10 mouse cellular contexts compared by ENCODE assay signal in genomic region chr15:93089347-93089746, GRCm38 (mm10).
DNase-seq lines count a peak whose midpoint lies in the region; ATAC-seq and TF ChIP-seq lines count a peak whose summit lies in the region.
"Had no signal": no experiment of that assay in that cellular context is flagged by ENCODE, and none has a peak within 500 bp of the region (broad histone marks: within the 10 kb centered on the region; RNA-seq: fewer than 3 reads in every experiment).

No protein-coding gene starts in this region.

- H3K27ac ChIP-seq in forebrain, embryonic 13.5 days: peak overlapping the region; percentile 25; the same call in 1 of the 2 replicates
- no peak overlapping the region for H3K27ac ChIP-seq in forebrain, embryonic 16.5 days (ENCODE audit: low read length)
- H3K27ac ChIP-seq in heart, postnatal 0 days (ENCODE audit: low read depth): no peak overlapping the region
- H3K27ac ChIP-seq in testis, adult 2 months (ENCODE audit: control insufficient read depth, insufficient read depth, low read depth, low read length): no peak overlapping the region
- H3K27ac ChIP-seq: limb, embryonic 12.5 days had no signal

- WGBS in forebrain, embryonic 13.5 days: 32% methylated on average over 13 of the region's 13 CpGs
- 27% methylated on average over 13 of the region's 13 CpGs for WGBS in forebrain, embryonic 16.5 days
- 21% methylated on average over 13 of the region's 13 CpGs for WGBS in heart, postnatal 0 days

- H3K9me3 ChIP-seq in forebrain, embryonic 13.5 days (replicated peaks): no peaks in the 10 kb centered on the region
- no peaks in the 10 kb centered on the region for H3K9me3 ChIP-seq in forebrain, embryonic 16.5 days (ENCODE audit: control insufficient read depth, low read length)
- H3K9me3 ChIP-seq in heart, postnatal 0 days (replicated peaks; ENCODE audit: control insufficient read depth, low read length): no peaks in the 10 kb centered on the region
- H3K9me3 ChIP-seq: limb, embryonic 12.5 days had no signal

- no peak overlapping the region for H3K9ac ChIP-seq in forebrain, embryonic 13.5 days
- H3K9ac ChIP-seq in forebrain, embryonic 16.5 days (replicated peaks; ENCODE audit: low read depth, low read length): no peak overlapping the region
- no peak overlapping the region for H3K9ac ChIP-seq in heart, postnatal 0 days (replicated peaks; ENCODE audit: low read depth, low read length)
- H3K9ac ChIP-seq: limb, embryonic 12.5 days had no signal

- TF ChIP-seq POLR2A in testis, adult 2 months (IDR thresholded peaks at IDR 0.05; ENCODE audit: control insufficient read depth, low read depth, low read length): no peak

- H3K4me3 ChIP-seq in forebrain, embryonic 13.5 days: no peak overlapping the region
- H3K4me3 ChIP-seq in forebrain, embryonic 16.5 days (replicated peaks; ENCODE audit: low read length): no peak overlapping the region
- H3K4me3 ChIP-seq in heart, postnatal 0 days (ENCODE audit: low read depth, low read length): no peak overlapping the region
- peak overlapping the region; percentile 44 for H3K4me3 ChIP-seq in testis, adult 2 months (ENCODE audit: control insufficient read depth, low read depth, low read length)
- H3K4me3 ChIP-seq: limb, embryonic 12.5 days had no signal

- no peak for TF ChIP-seq EP300 in heart, postnatal 0 days (IDR thresholded peaks at IDR 0.05; ENCODE audit: low read depth)

- H3K36me3 ChIP-seq in forebrain, embryonic 13.5 days (ENCODE audit: poor library complexity, severe bottlenecking): no peaks in the 10 kb centered on the region
- H3K36me3 ChIP-seq in forebrain, embryonic 16.5 days (ENCODE audit: control insufficient read depth, insufficient read depth): no peaks in the 10 kb centered on the region
- H3K36me3 ChIP-seq in heart, postnatal 0 days (replicated peaks; ENCODE audit: control insufficient read depth, insufficient read depth, low read length): no peaks in the 10 kb centered on the region
- H3K36me3 ChIP-seq in testis, adult 2 months (ENCODE audit: control insufficient read depth, insufficient read depth, low read length): no peaks in the 10 kb centered on the region
- H3K36me3 ChIP-seq: limb, embryonic 12.5 days had no signal

- DNase-seq in adrenal gland, adult (ENCODE audit: inconsistent age in 2 of 2, low spot score in 1 of 2): peak; percentile 61 to 88
- DNase-seq in heart, postnatal 0 days (ENCODE audit: low spot score): peak; percentile 14
- peak; percentile 53 to 60 for DNase-seq in layer of hippocampus, postnatal 36 days

- TF ChIP-seq CTCF in heart, postnatal 0 days (IDR thresholded peaks at IDR 0.05; ENCODE audit: low read depth): peak; percentile 59
- TF ChIP-seq CTCF in testis, adult 2 months (IDR thresholded peaks at IDR 0.05; ENCODE audit: control insufficient read depth, insufficient read depth, insufficient replicate concordance, low read depth, low read length): peak; percentile 85

- no peak overlapping the region for H3K4me2 ChIP-seq in forebrain, embryonic 13.5 days
- no peak overlapping the region for H3K4me2 ChIP-seq in forebrain, embryonic 16.5 days (ENCODE audit: low read length)
- H3K4me2 ChIP-seq in heart, postnatal 0 days (ENCODE audit: low read depth, low read length): no peak overlapping the region
- H3K4me2 ChIP-seq: limb, embryonic 12.5 days had no signal

- ATAC-seq in forebrain, embryonic 13.5 days: no peak
- no peak for ATAC-seq in forebrain, embryonic 16.5 days
- peak; percentile 74 for ATAC-seq in common myeloid progenitor, adult 5-6 weeks (replicated peaks; ENCODE audit: low read depth, poor library complexity, severe bottlenecking)
- no peak for ATAC-seq in heart, postnatal 0 days (ENCODE audit: insufficient read depth, low read depth)
- peak; percentile 77 for ATAC-seq in megakaryocyte-erythroid progenitor cell, adult 5-6 weeks (replicated peaks; ENCODE audit: low FRiP score, low TSS enrichment, poor library complexity, severe bottlenecking)

- peaks cover 6% of the 10 kb centered on the region; the same call in 1 of the 2 replicates for H3K4me1 ChIP-seq in forebrain, embryonic 13.5 days
- no peaks in the 10 kb centered on the region; the same call in 1 of the 2 replicates for H3K4me1 ChIP-seq in forebrain, embryonic 16.5 days (replicated peaks; ENCODE audit: control insufficient read depth, insufficient read depth, low read length)
- peaks cover 5% of the 10 kb centered on the region; the same call in 1 of the 2 replicates for H3K4me1 ChIP-seq in heart, postnatal 0 days (ENCODE audit: control insufficient read depth, insufficient read depth)
- H3K4me1 ChIP-seq in testis, adult 2 months (ENCODE audit: control insufficient read depth, insufficient read depth, low read length): no peaks in the 10 kb centered on the region; the same call in 1 of the 2 replicates

- no peaks in the 10 kb centered on the region for H3K27me3 ChIP-seq in forebrain, embryonic 13.5 days
- no peaks in the 10 kb centered on the region for H3K27me3 ChIP-seq in forebrain, embryonic 16.5 days (replicated peaks; ENCODE audit: control insufficient read depth, insufficient read depth, low read length)
- H3K27me3 ChIP-seq in heart, postnatal 0 days (ENCODE audit: control insufficient read depth, insufficient read depth, low read length): no peaks in the 10 kb centered on the region
- H3K27me3 ChIP-seq in testis, adult 2 months (ENCODE audit: control insufficient read depth, insufficient read depth, low read length): no peaks in the 10 kb centered on the region
- H3K27me3 ChIP-seq: CH12.LX; limb, embryonic 12.5 days had no signal

Comparison
In these comparisons a context has a peak if more than half of its experiments do, and no peak if none do; other contexts are left out.
1. ATAC-seq: peak in common myeloid progenitor, adult 5-6 weeks (single experiment) and megakaryocyte-erythroid progenitor cell, adult 5-6 weeks (single experiment); none in forebrain, embryonic 13.5 days (single experiment), forebrain, embryonic 16.5 days (single experiment) and heart, postnatal 0 days (single experiment).
2. DNase-seq: peak in every context shown above with its lines; median percentile 74 in adrenal gland, adult; 56 in layer of hippocampus, postnatal 36 days; 14 in heart, postnatal 0 days.